Mouse (Mus musculus) testis, postnatal 10 days (tissue): ENCODE data around the gene Nfia.

ENCODE experiments used
- DNase-seq: peaks from one replicate; pipeline ENCODE4 v3.0.0; 2021; ENCODE audit warnings: low spot score

Nfia gene

DNA sequence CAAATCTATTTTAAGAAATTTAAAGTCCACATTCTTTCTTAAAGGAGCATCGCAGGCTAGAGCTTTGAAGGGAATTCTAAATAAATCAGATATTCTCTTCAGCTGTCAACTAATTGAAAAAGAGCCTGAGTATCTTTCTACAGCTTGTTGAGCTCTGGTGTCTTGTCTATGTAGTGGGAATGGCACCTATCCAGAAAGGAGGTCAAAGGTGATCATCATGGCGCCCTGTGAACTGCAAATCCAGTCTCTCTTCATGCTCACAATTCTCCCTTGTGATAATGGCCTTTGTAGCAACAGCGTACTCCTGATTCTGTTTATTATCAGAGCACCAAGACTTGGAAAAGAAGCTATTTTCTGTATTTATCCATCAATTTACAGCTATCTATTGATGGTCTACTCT is 6.4 kb upstream of the Nfia start:
- DNase-seq, result no peak

- no peak for DNase-seq
These were observed 5.5 kb upstream of the Nfia start for GRCm38 (mm10) chr4:97767025-97767424.

DNA sequence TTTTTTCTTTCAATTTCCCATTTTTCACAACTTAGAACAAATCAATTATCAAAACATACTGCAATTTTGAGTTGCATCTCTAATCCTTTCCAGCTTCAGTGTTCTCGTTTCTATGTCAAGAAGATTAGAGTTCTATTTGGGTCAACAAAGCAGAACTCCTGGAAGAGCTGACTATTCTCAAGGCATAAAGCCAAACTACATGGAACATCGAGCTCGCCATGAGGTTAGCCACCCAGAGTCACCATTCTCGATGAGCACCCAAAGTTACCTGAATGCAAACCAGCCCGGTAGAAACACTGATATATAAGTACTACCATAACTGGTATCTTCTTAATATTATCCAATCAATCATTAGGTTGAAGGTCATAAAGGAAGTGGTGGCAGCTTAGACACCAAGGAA is 5.0 kb upstream of the Nfia start:
- no peak for DNase-seq

DNA sequence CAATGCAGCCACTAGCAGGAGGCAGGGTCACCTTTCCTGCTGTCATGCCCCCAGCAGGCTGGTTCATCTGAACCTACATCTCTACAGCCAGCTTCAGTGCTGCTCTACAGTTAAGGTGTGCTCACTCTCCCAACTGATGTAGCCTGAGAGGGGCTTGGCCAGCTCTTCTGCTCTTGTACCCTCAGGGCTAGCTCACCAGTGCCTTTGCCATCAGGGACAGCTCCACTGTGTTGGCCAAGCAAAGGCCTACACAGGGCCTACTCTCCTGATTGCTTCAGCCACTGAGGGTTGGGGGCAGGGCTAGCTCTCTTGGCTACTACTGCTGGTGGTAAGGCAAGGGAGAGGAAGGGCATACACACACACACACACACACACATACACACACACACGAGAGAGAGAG is 2.7 kb upstream of the Nfia start:
- peak; percentile 36 for DNase-seq

GRCm38 (mm10) chr4:97771426-97771825 is 1.1 kb upstream of the Nfia start:
- DNase-seq, result no peak

GRCm38 (mm10) chr4:97772084-97772484 is 450 bp upstream of the Nfia start:
- peak; percentile 96 for DNase-seq

- peak; percentile 84 for DNase-seq
These were observed 618 bp downstream of the Nfia start for GRCm38 (mm10) chr4:97773110-97773593.

- no peak for DNase-seq
These were observed 1.3 kb downstream of the Nfia start for GRCm38 (mm10) chr4:97773791-97774190.

GRCm38 (mm10) chr4:97774446-97774950 is 2.0 kb downstream of the Nfia start:
- no peak for DNase-seq

DNA sequence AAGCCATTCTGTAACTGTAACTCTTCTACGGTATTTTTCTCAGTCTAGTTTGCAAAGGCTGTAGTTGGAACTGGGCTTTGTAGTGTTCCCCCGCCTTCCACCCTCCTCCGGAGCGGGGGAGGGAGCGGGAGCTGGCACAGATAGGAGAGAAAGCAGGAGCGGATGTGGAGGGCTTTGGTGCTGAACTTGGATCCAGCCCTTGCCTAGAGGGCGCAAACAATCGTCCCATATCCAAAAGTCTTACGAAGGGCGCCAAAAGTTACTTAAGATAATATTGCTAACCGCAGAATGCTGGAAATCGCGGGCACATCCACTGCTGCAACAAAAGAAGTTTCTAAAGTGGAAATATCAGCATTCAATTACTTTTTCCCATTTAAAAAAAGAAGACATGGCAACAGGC is 2.5 kb downstream of the Nfia start:
- DNase-seq, result peak; percentile 86

DNA sequence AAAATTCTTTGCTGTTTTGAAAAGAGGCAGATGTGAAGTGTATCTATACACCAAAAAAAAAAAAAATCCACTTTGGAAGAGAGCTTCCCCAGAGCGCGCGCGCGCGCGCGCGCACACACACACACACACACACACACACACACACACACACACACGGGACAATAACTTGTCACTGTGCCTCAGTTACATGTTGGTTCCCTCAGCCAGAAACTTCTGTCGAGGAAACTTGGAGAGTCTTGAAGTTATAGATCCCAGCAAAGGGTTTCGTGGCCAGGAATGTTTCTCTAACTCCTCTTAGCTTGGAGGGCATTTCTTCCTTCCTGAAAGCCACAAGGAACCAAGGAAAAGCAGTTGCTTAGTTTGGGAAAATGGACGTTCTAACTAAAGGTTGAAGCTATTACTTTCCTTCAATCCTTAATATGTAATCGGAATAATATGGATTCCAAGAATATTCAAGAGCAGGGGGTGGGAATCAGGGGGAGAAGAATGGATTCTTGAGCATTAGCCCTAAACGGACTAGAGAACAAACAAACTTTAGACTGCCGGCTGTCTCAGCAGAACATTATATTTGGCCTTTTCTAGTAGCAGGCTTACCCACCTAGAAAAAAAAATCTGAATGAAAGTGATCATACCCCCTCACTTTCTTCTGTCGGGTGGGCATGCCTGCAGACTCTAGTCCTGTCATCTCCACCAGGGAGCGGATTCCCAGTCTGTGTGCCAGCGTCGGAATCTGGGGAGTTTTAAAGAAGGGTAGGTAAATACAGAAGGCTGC is 3.1 kb downstream of the Nfia start:
- no peak for DNase-seq

DNA sequence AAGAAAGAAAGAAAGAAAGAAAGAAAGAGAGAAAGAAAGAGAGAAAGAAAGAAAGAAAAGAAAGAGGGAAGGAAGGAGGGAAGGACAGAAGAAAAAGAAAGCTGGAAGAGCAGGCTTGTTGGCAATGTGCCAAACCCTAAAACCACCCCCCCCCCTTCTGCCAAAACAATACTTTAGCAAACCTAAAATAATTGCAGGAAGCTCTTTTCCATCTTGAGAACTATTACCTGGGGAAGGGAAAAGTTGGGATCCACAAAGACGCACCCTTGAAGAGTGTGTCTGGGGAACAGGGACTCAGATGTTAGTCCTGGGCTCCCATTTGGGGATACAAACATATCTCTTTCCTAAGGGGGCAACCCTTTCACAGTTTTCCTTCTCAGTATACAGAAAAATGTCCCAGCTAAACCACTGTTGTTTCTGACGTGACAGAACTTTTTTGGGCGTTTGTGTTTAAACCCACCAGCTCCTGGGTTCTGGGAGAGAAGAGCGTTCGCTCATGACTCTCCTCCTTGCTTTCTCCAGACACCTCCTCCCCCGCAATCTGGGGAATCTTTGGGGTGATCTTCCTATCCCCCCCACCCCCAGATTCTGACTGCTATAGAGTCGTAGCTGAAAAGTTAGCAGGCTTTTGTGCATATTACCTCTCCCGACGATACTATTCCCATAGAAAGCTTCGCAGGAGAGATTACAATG is 4.0 kb downstream of the Nfia start:
- no peak for DNase-seq

- peak; percentile 83 for DNase-seq
These were observed 4.7 kb downstream of the Nfia start for GRCm38 (mm10) chr4:97777081-97777705.

DNA sequence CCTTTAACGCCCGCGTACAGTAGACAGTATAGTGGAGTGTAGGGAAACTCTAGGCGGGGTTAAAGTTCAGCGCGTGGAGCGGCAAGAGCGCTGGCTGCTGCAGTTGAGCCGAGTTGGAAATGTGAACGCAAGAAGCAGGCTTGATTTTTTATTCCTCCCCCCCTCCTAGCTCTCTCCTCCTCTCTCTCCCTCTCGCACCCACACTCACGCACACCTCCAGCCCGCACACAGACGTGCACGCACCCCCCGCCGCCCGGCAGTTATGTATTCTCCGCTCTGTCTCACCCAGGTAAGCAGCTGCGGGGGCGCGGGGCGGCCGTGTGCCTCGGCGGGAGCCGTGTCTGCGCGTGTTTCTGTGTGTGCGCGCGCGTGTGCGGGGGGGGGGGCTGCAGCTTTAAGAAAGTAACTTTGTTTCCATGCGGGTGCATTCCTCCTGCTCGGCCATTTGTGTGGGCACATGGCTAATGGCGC is 5.2 kb downstream of the Nfia start, which contains the start of gene E130114P18Rik:
TSS of gene E130114P18Rik (minus strand) at position 373 of the 471 bp plus-strand sequence.
- peak; percentile 74 for DNase-seq

GRCm38 (mm10) chr4:97778211-97779002 is 5.9 kb downstream of the Nfia start:
- peak; percentile 67 for DNase-seq

DNA sequence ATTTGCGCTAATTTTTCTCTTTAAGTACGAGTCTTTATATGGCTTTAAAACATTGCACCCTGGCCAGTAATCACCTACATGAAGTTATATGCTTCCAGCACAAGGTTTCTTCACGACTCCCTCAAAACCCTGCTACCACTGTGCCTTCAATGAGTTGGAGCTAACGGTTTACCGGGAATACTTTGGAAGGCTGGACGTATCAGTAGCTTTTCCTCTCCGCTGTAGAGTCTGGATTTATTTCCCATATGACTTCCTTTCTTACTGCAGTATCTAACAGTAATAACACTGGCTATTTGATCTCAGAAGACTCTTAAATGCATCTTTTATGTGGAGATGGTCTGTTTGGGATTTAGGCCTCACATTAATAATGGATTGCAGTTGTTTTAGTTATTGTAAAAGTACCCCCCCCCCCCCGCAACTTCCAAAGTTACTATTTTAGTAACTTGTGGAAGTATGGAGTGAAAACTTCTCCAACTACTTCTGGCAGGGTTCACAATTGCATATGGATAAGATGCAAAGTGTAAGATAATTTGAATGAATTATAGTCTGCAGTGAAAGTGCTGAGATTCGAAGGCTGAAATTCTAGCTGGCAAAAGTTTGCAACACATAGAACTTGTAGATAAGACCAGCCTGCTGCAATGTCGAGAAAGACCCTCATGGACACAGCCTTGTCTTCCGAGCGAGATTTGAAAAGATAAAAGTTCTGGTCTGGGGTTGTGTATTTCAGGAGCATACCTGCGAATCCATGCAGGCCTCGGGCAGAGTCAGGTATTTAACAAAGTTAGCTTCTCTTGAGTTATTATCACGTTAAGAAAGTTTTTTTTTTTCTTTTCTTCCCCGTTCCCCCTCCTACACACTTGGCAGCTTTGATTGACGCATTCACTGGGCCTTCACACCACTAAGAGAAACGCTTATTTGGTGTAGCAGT is 6.7 kb downstream of the Nfia start:
- DNase-seq, result no peak

DNA sequence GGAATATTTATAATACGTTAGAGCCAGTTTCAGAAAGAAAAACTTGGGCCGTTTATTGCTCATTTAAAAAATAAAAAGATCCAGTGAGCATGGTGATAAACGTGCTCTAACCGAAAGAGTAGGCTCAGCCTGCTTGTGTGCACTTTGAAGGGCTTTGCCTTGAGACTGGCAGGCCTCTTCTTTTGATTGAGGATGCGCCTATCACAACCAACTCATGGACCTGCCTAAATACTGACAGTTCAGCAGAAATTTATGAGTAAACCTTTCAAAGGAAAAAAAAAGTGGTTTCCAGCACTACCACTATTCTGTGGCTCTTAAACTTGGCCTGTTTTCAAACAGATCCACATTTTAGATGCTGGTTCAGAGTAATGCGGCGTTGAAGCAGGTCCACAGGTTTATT is 7.5 kb downstream of the Nfia start:
- no peak for DNase-seq

DNA sequence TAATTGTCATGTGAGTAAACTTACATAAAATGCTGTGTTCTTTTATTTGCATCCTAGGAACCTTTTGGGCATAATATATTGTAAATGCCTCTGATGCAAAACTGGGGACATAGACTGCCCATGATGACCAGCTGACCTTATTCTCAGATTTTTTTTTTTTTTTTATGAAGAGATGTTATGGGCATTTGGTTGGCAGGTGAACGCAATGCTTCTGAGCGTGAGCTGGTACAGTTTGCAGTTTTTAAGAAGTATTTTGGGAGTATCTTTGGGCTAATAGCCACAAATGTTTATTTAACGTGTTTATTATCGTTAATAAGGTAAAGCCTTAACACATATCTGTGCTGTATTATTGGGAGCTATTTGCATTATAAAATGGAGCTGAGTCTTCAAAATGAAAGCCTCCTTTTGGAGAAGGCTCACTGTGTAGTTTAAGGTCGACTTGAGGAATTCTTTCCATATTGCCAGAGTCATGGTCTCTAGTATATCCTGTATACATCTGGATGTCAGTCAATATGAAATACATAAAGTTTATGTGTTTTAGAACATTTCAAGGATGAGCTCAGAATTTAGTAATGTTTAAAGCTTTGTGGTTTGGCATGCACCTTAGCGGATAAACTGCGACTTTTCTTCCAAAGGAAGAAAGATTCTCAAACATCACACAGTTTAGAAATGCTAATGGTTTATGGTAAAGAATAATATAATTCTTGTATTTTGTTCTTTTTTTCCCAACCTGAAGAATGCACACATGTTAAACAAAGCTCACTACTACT is 8.3 kb downstream of the Nfia start:
- DNase-seq, result no peak

DNA sequence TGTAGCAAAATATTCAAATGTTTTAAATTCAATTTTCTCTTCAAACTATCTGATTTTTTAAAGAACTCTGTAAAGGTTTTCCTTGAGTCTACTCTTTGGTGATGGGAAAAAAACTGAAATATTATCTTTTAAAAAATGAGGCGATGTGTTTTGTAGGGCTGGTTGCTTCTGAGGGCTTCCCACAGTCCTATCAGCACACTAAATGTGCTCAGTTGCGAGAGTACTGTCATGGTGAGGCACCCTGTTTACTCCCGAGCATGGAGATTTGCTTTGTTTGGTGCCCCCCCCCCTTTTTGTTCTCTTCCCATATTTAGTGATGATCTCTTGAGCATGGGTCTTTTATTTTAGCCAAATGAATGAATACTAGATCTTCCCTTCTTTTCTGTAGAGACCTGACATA is 9.5 kb downstream of the Nfia start:
- DNase-seq, result no peak

DNA sequence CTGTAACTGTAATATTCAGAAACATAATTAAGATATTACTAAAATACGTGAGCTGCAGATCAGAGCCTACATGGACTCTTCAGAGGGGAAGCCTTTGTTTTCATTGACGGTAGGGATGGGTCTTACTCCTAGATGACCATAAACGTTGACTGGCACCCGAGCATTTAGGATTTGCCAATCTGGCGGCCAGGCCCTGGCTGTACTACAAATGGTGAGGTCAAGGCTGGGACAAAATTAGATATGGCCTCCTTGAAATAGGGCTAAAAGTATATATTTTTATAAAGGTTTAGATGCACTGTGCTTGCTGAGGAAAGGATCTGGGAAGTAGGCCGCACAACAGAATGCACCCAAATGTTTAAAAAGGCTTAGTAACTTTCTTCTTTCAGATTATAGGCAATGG is 10.0 kb downstream of the Nfia start:
- DNase-seq, result no peak
